Mouse (Mus musculus): Measurements from ENCODE around the gene Ankrd7. TPM values are rescaled to one million over a fixed set of nuclear protein-coding genes. Genes with fewer than 3 reads are reported as not detected.
"Not testable (repeated sequence)": the region's sequence is repeated elsewhere in the genome, so short reads cannot be mapped to it uniquely, and the experiment has no call there.

Gene Ankrd7
- total RNA-seq (2015) (not detected in 2 replicates), total RNA-seq (2017) (not detected in 2 replicates)

- ATAC-seq (ENCODE audit: poor library complexity, severe bottlenecking), result no peak
Measured at GRCm38 (mm10) chr6:18866018-18866417, at the start of gene Ankrd7. Gene Ankrd7 (plus strand): TSS chr6:18866318.

GRCm38 (mm10) chr6:18819343-18819742 is 46.8 kb upstream of the Ankrd7 start:
- ATAC-seq (ENCODE audit: poor library complexity, severe bottlenecking), result no peak

- no peak for ATAC-seq (ENCODE audit: poor library complexity, severe bottlenecking)
Measured at GRCm38 (mm10) chr6:18820246-18820645, 45.9 kb upstream of the Ankrd7 start.

GRCm38 (mm10) chr6:18822812-18823211 is 43.3 kb upstream of the Ankrd7 start:
- ATAC-seq (ENCODE audit: poor library complexity, severe bottlenecking), result no peak

- no peak for ATAC-seq (ENCODE audit: poor library complexity, severe bottlenecking)
Measured at GRCm38 (mm10) chr6:18832958-18833357, 33.2 kb upstream of the Ankrd7 start.

GRCm38 (mm10) chr6:18844529-18844928 is 21.6 kb upstream of the Ankrd7 start:
- ATAC-seq (ENCODE audit: poor library complexity, severe bottlenecking), result not testable (repeated sequence)

- ATAC-seq (ENCODE audit: poor library complexity, severe bottlenecking), result not testable (repeated sequence)
Measured at GRCm38 (mm10) chr6:18845571-18845970, 20.5 kb upstream of the Ankrd7 start.

- peak; percentile 98 for ATAC-seq (ENCODE audit: poor library complexity, severe bottlenecking)
Measured at GRCm38 (mm10) chr6:18848051-18848701, 17.9 kb upstream of the Ankrd7 start, which contains the start of gene Lsm8. Gene Lsm8 (plus strand): TSS chr6:18848579.

GRCm38 (mm10) chr6:18848702-18849061 is 17.4 kb upstream of the Ankrd7 start:
- no peak for ATAC-seq (ENCODE audit: poor library complexity, severe bottlenecking)

GRCm38 (mm10) chr6:18855323-18855722 is 10.8 kb upstream of the Ankrd7 start:
- ATAC-seq (ENCODE audit: poor library complexity, severe bottlenecking), result no peak

- ATAC-seq (ENCODE audit: poor library complexity, severe bottlenecking), result no peak
Measured at GRCm38 (mm10) chr6:18856487-18857078, 9.5 kb upstream of the Ankrd7 start.

GRCm38 (mm10) chr6:18889030-18889429 is 22.9 kb downstream of the Ankrd7 start:
- no peak for ATAC-seq (ENCODE audit: poor library complexity, severe bottlenecking)

- no peak for ATAC-seq (ENCODE audit: poor library complexity, severe bottlenecking)
Measured at GRCm38 (mm10) chr6:18894142-18894541, 28.0 kb downstream of the Ankrd7 start.

GRCm38 (mm10) chr6:18907173-18907572 is 41.1 kb downstream of the Ankrd7 start:
- ATAC-seq (ENCODE audit: poor library complexity, severe bottlenecking), result no peak

- no peak for ATAC-seq (ENCODE audit: poor library complexity, severe bottlenecking)
Measured at GRCm38 (mm10) chr6:18913179-18913578, 47.1 kb downstream of the Ankrd7 start.

- ATAC-seq (ENCODE audit: poor library complexity, severe bottlenecking), result no peak
Measured at GRCm38 (mm10) chr6:18916021-18916420, 49.9 kb downstream of the Ankrd7 start.

GRCm38 (mm10) chr6:18916471-18916870 is 50.4 kb downstream of the Ankrd7 start:
- no peak for ATAC-seq (ENCODE audit: poor library complexity, severe bottlenecking)

Other genes starting within 250 kb of the Ankrd7 start
- gene Lsm8, start 17.7 kb upstream of the Ankrd7 start, total RNA-seq (2015), result 63.5 and 82.7 TPM in 2 replicates
- gene Lsm8, start 17.7 kb upstream of the Ankrd7 start, total RNA-seq (2017), result 77.4 and 79.4 TPM in 2 replicates